Mouse (Mus musculus) C2C12 (cell line): ENCODE measurements around the gene Tmem42. TPM values are rescaled to one million over a fixed set of nuclear protein-coding genes. Genes with fewer than 3 reads are reported as not detected.

Source experiments
- H3K27me3 ChIP-seq: one replicate; pipeline ENCODE4 v1.6.1; 2011; ENCODE audit not compliant: control insufficient read depth, insufficient read depth, insufficient read length
- H3K36me3 ChIP-seq: one replicate; pipeline ENCODE4 v1.6.1; 2011; ENCODE audit not compliant: control insufficient read depth, insufficient read depth
- H3K4me3 ChIP-seq: one replicate; pipeline ENCODE4 v1.5.1; 2011; ENCODE audit warnings: mild to moderate bottlenecking, control low read depth; ENCODE audit not compliant: poor library complexity, insufficient read depth, severe bottlenecking
- H3K79me2 ChIP-seq: one replicate; pipeline ENCODE4 v1.6.1; 2011; ENCODE audit not compliant: control insufficient read depth, insufficient read depth
- H3K79me3 ChIP-seq: one replicate; pipeline ENCODE4 v1.6.1; 2011; ENCODE audit warnings: low read depth, control low read depth
- H3ac ChIP-seq: one replicate; pipeline ENCODE3; 2011; ENCODE audit warnings: low read depth; ENCODE audit not compliant: control insufficient read depth, insufficient read length
- CEBPB ChIP-seq: IDR thresholded peaks from one replicate; pipeline ENCODE4 v1.6.1; 2011; ENCODE audit warnings: low read depth, mild to moderate bottlenecking, control low read depth, moderate library complexity
- CTCF ChIP-seq: IDR thresholded peaks from one replicate; pipeline ENCODE4 v1.5.1; 2011; ENCODE audit not compliant: control insufficient read depth, insufficient read depth, insufficient read length
- FOSL1 ChIP-seq: IDR thresholded peaks from one replicate; pipeline ENCODE4 v1.8.0; 2011; ENCODE audit warnings: mild to moderate bottlenecking, low read length; ENCODE audit not compliant: poor library complexity, insufficient read depth, severe bottlenecking
- MAX ChIP-seq: IDR thresholded peaks from one replicate; pipeline ENCODE4 v1.6.1; 2011; ENCODE audit warnings: mild to moderate bottlenecking, control low read depth
- MYOD1 ChIP-seq: IDR thresholded peaks from one replicate; pipeline ENCODE4 v1.6.1; 2011; ENCODE audit warnings: low read depth; ENCODE audit not compliant: control insufficient read depth, insufficient read length
- MYOG ChIP-seq: IDR thresholded peaks from one replicate; pipeline ENCODE4 v1.6.1; 2011; ENCODE audit not compliant: control insufficient read depth, insufficient read length; ENCODE audit errors: extremely low read depth
- USF1 ChIP-seq: IDR thresholded peaks from one replicate; pipeline ENCODE4 v1.6.1; 2011; ENCODE audit warnings: low read depth, mild to moderate bottlenecking, control low read depth, moderate library complexity
- polyA plus RNA-seq: library from polyadenylated mRNA; unstranded; fragments of >200 nt; fragmentation: generic; extraction: Trizol; gene quantifications from one replicate; pipeline ENCODE4 v1.2.1, GENCODE M21; 2012; ENCODE audit warnings: missing spikeins

Gene Tmem42
- polyA plus RNA-seq, 1 experiment: 7.1 TPM

DNA sequence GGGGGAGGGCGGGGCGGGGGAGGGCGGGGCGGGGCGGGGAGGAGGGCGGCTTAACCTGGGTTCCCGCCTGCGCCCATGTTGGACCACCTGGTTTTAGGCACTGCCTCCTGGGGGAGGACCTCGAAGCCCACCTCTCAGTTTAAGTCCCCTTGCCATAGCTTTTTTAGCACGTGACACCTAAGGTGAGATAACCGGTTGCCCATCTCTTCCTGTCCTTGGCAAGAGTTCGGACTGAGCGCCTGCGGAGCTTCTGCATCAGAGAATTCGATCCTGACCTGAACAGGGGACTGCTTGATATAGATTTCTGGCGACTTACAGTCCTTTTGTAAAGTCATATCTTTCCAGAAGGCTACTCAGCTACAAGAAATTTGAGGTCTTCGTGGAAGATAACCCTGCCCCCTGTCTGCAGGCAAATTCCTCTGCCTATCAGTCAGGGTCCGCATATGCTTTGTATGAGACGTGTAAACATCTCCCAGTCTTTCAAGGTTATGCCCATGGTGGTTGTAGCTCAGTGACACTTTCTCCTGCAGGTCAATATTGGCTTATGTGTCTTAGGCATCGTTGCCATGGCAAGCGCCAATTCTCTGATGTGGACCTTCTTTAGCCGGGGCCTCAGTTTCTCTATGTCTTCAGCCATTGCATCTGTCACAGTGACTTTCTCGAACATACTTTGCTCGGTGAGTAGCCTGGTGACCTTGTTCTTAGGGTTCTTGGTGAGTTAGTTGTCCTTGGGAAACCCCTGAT lies 682 bp downstream of the Tmem42 start:
- H3K79me2 ChIP-seq: peaks cover 11% of the 10 kb centered on the region
- H3K79me3 ChIP-seq: peaks cover 12% of the 10 kb centered on the region
- no peak overlapping the region for H3ac ChIP-seq
- no peaks in the 10 kb centered on the region for H3K27me3 ChIP-seq
- TF ChIP-seq CEBPB (no peak), FOSL1 (no peak), MAX (no peak), MYOD1 (no peak), CTCF (no peak), USF1 (no peak), MYOG (no peak)
- H3K4me3 ChIP-seq: peak overlapping the region; percentile 6
- peaks cover 8% of the 10 kb centered on the region for H3K36me3 ChIP-seq

DNA sequence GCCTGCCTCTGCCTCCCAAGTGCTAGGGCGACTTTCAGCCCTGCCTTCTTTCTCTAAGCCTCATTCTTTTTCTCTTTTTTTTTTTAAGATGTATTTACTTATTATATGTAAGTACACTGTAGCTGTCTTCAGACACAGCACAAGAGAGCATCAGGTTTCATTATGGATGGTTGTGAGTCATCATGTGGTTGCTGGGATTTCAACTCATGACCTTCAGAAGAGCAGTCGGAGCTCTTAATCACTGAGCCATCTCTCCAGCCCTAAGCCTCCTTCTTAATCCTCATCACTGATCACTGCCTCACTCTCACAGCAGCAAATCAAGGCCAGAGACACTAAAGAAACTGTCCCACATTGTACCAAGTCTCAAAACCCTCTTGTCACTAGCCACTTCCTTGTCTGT lies 3.1 kb downstream of the Tmem42 start:
- Histone ChIP-seq H3K27me3 (no peaks in the 10 kb centered on the region), H3K79me3 (peaks cover 11% of the 10 kb centered on the region), H3K36me3 (no peaks in the 10 kb centered on the region), H3K4me3 (no peak overlapping the region), H3K79me2 (peaks cover 11% of the 10 kb centered on the region), H3ac (no peak overlapping the region)
- TF ChIP-seq CEBPB: no peak
- TF ChIP-seq CTCF: no peak
- TF ChIP-seq USF1: no peak
- no peak for TF ChIP-seq MYOD1
- TF ChIP-seq MAX: no peak
- TF ChIP-seq FOSL1: peak; percentile 17
- no peak for TF ChIP-seq MYOG

DNA sequence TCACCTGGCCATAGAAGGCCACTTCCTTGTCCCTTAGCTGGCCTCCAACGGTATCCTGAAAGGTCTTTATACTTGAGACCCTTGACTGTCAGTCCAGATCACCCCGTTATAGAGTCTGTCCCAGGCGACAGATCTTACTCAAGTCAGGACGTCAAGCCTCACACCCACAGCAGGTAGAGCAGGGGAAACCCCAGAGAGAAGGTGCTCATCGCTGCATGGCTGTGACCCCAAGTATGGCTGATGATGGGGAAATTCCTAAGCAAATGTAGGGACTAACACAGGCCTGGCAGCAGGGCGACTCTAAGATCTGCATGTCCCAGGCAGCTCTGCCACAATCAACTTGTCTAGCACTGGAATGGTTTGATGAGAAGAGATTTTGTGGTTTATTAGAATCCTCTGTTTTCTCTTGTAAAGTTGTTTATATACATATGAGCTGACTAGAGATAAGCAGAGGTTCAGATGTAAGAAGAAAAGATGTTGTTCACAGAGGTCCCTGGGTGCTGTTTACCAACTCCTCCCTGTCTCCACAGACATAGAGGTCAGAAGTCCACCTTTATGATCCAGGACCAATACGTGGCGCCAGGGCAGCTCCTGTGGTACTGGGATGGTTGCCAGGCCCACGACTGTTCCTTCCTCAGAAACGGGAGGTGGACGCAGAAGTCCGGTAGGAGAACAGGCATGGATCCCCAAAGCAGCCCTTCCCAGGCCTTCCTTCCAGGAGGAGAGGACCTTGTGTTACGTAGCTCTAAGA lies 10.5 kb downstream of the Tmem42 start:
- no peaks in the 10 kb centered on the region for H3K36me3 ChIP-seq
- peaks cover 3% of the 10 kb centered on the region for H3K27me3 ChIP-seq
- TF ChIP-seq MYOG (no peak), USF1 (no peak), CTCF (no peak), CEBPB (no peak)
- no peak overlapping the region for H3K4me3 ChIP-seq
- no peaks in the 10 kb centered on the region for H3K79me3 ChIP-seq
- no peak overlapping the region for H3ac ChIP-seq
- no peaks in the 10 kb centered on the region for H3K79me2 ChIP-seq

GRCm38 (mm10) chr9:123034426-123034825 lies 13.3 kb downstream of the Tmem42 start, which contains the start of gene Tgm4:
TSS of gene Tgm4 (plus strand) at chr9:123034726.
- no peak within 1 kb of the TSS for H3K4me3 ChIP-seq
- peaks cover 3% of the 10 kb centered on the region for H3K27me3 ChIP-seq
- TF ChIP-seq MYOG: no peak
- H3ac ChIP-seq: no peak within 1 kb of the TSS
- no peaks in the 10 kb centered on the region for H3K79me3 ChIP-seq
- H3K36me3 ChIP-seq: no peaks in the 10 kb centered on the region
- no peaks in the 10 kb centered on the region for H3K79me2 ChIP-seq

DNA sequence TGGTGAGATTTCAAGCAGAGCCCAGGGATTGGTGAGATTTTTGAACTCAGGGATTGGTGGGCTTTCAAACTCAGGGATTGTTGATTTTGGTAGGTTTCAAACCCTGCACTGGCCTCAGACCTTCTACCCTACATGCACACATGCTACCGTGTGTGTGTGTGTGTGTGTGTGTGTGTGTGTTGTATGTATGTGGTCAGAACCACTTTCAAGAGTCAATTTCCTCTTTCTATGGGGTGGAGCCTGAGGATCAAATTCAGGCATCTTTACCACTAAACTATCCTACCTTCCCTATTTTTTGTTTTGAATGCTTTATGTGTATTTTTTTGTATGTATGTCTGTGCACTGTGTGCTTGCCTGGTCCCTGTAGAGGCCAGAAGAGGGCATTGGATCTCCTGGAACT lies 26.5 kb downstream of the Tmem42 start:
- TF ChIP-seq MYOD1 (no peak), FOSL1 (no peak), MAX (no peak), CEBPB (no peak), CTCF (no peak), USF1 (no peak), MYOG (no peak)
- no peaks in the 10 kb centered on the region for H3K79me2 ChIP-seq
- no peak overlapping the region for H3ac ChIP-seq
- no peaks in the 10 kb centered on the region for H3K36me3 ChIP-seq
- no peaks in the 10 kb centered on the region for H3K79me3 ChIP-seq
- H3K4me3 ChIP-seq: no peak overlapping the region
- H3K27me3 ChIP-seq: peaks cover 19% of the 10 kb centered on the region

DNA sequence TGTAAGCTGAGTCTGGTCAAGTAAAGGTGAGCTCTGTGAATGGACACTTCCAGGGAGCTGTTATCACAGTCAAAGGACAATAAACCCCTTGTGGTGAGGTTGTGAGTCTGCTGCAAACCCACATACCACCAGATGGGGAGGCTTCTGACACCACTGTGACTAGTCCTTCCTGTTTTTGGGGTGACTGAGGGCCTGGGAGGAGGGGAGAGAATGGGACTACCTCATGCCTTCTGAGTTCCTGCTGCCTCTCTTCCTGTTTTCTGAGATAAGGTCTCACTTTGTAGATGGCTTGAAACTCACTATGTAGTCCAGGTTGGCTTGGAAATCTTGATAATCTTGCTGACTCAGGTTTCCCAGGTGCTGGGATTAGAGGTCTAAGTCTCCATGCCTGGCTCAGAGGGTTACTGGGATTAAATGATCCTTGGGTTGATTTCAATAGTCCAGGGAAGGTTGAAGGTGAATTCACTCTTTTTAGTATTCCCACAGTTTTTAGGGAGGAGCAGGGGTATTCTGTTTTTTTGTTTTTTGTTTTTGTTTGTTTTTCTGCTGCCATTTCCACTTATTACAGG lies 37.7 kb downstream of the Tmem42 start:
- H3K36me3 ChIP-seq: no peaks in the 10 kb centered on the region

More for the DNA sequence above, 37.7 kb downstream of the Tmem42 start:
- TF ChIP-seq MAX (no peak), USF1 (no peak), FOSL1 (no peak), MYOD1 (no peak), CEBPB (no peak), CTCF (no peak), MYOG (no peak)
- H3K79me2 ChIP-seq: no peaks in the 10 kb centered on the region
- no peak overlapping the region for H3ac ChIP-seq
- H3K79me3 ChIP-seq: no peaks in the 10 kb centered on the region
- no peaks in the 10 kb centered on the region for H3K27me3 ChIP-seq
- H3K4me3 ChIP-seq: no peak overlapping the region
